Mouse (Mus musculus) spleen, embryonic (tissue): ENCODE data around the gene Gm9964.

Experiments used
- CTCF ChIA-PET: fragments of 350-600 bp; sonication (Branson Sonifier 250); formaldehyde crosslinking; loops from one replicate; lab custom pipeline; 2022; lab: Charles Lee

The Gm9964 gene

DNA sequence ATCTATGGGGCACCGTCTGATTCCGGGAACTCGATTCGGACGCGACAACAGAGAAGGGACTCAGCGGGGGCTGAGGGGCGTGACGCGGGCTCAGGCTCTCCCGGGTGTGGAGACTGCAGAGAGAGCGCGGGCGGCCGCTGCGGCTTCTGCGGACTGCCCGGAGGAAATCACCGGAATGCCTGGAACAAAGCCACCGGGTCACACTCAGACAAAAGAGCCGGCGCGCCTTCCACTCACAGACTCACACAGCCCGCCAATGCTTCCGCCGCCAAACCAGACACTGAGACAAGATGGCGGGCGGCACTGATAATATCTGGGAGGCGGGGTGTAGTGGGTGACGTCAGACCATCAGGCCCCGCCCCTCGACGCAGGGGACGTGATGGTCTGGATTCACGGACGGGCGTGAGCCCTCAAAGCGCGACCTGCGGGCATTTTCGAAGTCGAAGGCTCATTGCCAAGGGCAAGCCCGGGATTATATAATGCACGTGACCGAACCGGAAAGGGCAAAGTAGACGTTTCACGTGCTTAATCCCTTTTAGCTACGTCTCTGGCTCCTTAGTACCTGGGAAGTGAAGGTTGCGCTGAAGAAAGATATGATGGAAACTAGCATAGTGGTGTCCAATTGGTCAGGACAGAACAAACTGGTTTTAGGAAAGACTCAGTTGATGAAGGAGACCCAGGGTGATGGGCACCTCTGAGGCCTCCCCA is 42.2 kb downstream of the Gm9964 start, which contains the start of gene Wsb1:
Wsb1 (minus strand) TSS at position 281 of the 708 bp plus-strand sequence.
- CTCF ChIA-PET, result interaction anchor here (1.2 kb wide), 1 partner anchor 31 kb away, joined by 3 read pairs; no protein-coding TSS in a partner anchor

DNA sequence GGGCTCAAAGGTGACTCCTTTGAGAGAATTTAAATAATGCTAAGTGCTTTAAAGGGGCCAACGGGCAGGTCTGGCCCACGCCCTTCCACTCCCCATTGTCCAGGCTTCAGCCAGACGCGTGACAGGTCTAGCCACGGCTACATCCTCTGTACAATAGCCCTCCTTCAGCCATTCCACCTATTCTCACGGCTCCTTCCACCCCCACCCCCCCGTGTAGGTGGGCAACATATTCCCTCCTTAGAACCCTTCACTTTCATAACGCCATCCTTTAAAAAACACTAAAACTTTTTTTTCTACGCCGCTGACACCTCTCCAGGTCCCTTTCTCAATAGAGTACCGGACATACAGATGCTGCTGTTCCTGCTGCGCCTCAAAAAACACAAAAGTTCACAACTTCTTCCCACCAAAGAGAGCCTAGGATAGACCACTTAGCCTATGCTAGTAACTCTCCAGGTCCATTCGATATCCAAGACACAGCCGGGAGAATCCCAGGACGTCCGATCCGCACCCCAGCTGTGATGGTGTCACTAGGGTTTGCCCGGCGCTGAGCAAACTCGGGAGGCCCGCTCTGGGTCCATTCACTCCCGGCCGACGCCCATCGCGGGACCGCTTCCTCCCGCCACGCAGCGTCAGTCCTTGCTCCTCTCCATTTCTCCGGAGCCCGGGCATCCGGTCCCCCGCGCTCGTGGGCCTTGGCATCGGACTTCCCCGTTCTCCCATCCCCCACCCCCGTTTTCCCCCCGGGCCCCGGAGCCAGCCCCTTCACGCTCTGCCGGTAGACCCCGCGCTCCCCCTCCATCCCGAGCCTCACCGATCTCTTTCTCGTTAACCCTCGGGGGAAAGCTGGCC is 42.9 kb downstream of the Gm9964 start:
- CTCF ChIA-PET, result no interaction called here

DNA sequence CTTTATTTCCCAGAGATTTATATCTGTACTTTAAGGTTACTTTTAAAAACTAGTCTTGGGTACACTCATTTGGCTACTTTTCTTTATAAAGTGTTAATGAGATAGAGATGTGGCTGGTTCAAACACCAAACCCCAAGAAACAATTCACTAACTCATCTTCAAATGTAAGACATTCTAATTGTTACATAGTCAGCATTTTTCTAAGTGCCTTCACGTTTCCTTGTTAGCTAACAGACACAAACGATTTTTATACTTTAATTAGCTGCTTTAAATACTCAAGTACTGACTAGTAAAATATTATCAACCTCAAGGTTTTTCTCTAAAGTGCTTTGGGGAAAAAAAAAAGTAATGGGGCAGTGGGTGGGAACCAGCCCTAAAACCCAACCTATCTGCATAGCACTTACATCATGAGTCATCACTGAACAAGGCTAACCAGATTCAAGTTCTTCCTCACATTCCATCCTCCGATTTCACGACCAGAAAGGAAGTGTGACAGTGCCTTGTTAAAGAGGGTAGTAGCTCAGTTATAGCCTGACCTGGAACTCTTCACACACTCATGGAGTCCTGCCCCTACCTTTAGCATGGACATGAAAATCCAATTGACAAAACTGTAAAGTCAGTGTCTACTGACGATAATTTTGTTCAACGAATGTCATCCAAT is 43.7 kb downstream of the Gm9964 start:
- CTCF ChIA-PET, result interaction anchor here (0.9 kb wide), 1 partner anchor 39 kb away, joined by 4 read pairs; no protein-coding TSS in a partner anchor
